Mouse (Mus musculus): ENCODE measurements around the gene Olfr318. TPM values are rescaled to one million over a fixed set of nuclear protein-coding genes. Genes with fewer than 3 reads are reported as not detected.

The Olfr318 gene
- polyA plus RNA-seq (2012; fragmentation: generic; extraction: Trizol) = not detected

DNA sequence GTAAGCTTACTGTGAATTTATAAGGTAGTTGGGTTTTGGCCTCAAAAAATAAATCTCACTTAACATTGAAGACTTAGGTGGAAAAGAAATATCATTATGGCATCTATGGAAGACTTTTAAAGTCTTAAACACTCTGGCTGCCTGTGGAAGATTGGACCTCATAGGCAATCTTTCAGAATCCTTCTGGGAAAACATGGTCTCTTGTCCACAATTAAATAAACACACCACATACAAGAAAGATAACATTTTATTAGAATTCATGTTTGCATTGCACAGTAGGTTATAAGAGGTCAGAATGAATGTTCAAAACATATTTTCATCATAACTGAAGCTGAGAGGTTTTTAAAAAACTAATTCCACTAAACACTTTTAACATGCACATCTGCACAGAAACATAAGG is at the start of gene Olfr318:
TSS of gene Olfr318 (minus strand) at position 101 of the 400 bp plus-strand sequence.

DNA sequence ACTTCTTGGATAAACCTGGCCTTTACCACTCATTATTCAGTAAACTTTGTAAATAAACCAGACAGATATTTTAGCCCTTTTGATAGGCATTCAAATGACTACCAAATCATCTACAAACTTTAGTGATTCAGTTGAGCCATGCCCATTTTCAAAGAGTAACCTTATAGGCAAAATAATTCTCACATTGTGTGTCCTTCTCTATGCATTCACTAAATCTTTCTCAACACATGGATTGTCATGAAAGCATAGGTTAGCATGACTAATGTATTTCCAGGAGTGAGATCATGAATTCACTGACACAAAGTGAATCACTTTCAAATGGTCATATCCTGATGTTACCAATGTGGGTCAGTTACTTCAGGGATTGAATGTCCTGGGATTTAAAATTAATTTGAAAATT is 49.1 kb upstream of the Olfr318 start, which contains the start of gene Olfr315:
TSS of gene Olfr315 (plus strand) at position 301 of the 400 bp plus-strand sequence.

GRCm38 (mm10) chr11:58752434-58752833 is 28.6 kb upstream of the Olfr318 start, which contains the start of gene Olfr316:
Olfr316 (plus strand) TSS chr11:58752734.

GRCm38 (mm10) chr11:58738792-58739262 is 15.0 kb upstream of the Olfr318 start, which contains the start of gene Olfr317:
Olfr317 (minus strand) TSS chr11:58739212.

GRCm38 (mm10) chr11:58698862-58699261 is 25.0 kb downstream of the Olfr318 start, which contains the start of gene Olfr319:
Olfr319 (plus strand) TSS chr11:58699162.

DNA sequence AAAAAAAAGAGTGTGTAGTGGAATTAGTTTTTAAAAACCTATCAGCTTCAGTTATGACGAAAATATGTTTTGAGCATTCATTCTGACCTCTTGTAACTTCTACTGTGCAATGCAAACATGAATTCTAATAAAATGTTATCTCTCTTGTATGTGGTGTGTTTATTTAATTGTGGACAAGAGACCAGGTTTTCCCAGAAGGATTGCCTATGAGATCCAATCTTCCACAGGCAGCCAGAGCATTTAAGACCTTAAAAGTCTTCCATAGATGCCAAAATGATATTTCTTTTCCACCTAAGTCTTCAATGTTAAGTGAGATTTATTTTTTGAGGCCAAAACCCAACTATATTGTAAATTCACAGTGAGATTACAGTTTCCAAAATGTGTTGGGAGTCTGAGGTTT is 43.0 kb downstream of the Olfr318 start, which contains the start of gene Olfr320:
TSS of gene Olfr320 (plus strand) at position 301 of the 400 bp plus-strand sequence.

Other genes starting within 250 kb of the Olfr318 start
- gene Olfr332, start 231.5 kb downstream of the Olfr318 start, polyA plus RNA-seq (2012; fragmentation: generic; extraction: Trizol) = not detected
- not detected for gene Olfr331, start 221.4 kb downstream of the Olfr318 start, polyA plus RNA-seq (2012; fragmentation: generic; extraction: Trizol)
- not detected for gene Olfr330, start 189.2 kb downstream of the Olfr318 start, polyA plus RNA-seq (2012; fragmentation: generic; extraction: Trizol)
- gene Olfr329-ps, start 177.6 kb downstream of the Olfr318 start, polyA plus RNA-seq (2012; fragmentation: generic; extraction: Trizol) = not detected
- gene Olfr328, start 168.4 kb downstream of the Olfr318 start, polyA plus RNA-seq (2012; fragmentation: generic; extraction: Trizol) = not detected
- not detected for gene Olfr224, start 153.5 kb downstream of the Olfr318 start, polyA plus RNA-seq (2012; fragmentation: generic; extraction: Trizol)
- not detected for gene Olfr325, start 146.3 kb downstream of the Olfr318 start, polyA plus RNA-seq (2012; fragmentation: generic; extraction: Trizol)
- not detected for gene Olfr324, start 128.9 kb downstream of the Olfr318 start, polyA plus RNA-seq (2012; fragmentation: generic; extraction: Trizol)
- not detected for gene 2210407C18Rik, start 107.9 kb downstream of the Olfr318 start, polyA plus RNA-seq (2012; fragmentation: generic; extraction: Trizol)
- gene Olfr323, start 93.5 kb downstream of the Olfr318 start, polyA plus RNA-seq (2012; fragmentation: generic; extraction: Trizol) = not detected
- not detected for gene Trim58, start 83.5 kb downstream of the Olfr318 start, polyA plus RNA-seq (2012; fragmentation: generic; extraction: Trizol)
- not detected for gene Olfr322, start 65.2 kb downstream of the Olfr318 start, polyA plus RNA-seq (2012; fragmentation: generic; extraction: Trizol)
- not detected for gene Olfr320, start 42.9 kb downstream of the Olfr318 start, polyA plus RNA-seq (2012; fragmentation: generic; extraction: Trizol)
- gene Olfr319, start 24.9 kb downstream of the Olfr318 start, polyA plus RNA-seq (2012; fragmentation: generic; extraction: Trizol) = not detected
- gene Olfr317, start 15.2 kb upstream of the Olfr318 start, polyA plus RNA-seq (2012; fragmentation: generic; extraction: Trizol) = not detected
- not detected for gene Olfr316, start 28.7 kb upstream of the Olfr318 start, polyA plus RNA-seq (2012; fragmentation: generic; extraction: Trizol)
- gene Olfr315, start 49.2 kb upstream of the Olfr318 start, polyA plus RNA-seq (2012; fragmentation: generic; extraction: Trizol) = not detected
- not detected for gene Olfr314, start 58.9 kb upstream of the Olfr318 start, polyA plus RNA-seq (2012; fragmentation: generic; extraction: Trizol)
- not detected for gene Fam183b, start 77.9 kb upstream of the Olfr318 start, polyA plus RNA-seq (2012; fragmentation: generic; extraction: Trizol)
- not detected for gene Olfr313, start 91.0 kb upstream of the Olfr318 start, polyA plus RNA-seq (2012; fragmentation: generic; extraction: Trizol)
- not detected for gene Olfr312, start 105.2 kb upstream of the Olfr318 start, polyA plus RNA-seq (2012; fragmentation: generic; extraction: Trizol)
- gene Olfr311, start 115.2 kb upstream of the Olfr318 start, polyA plus RNA-seq (2012; fragmentation: generic; extraction: Trizol) = not detected
- 1 to 10 TPM in 1 of 2 experiments, under 1 TPM in 1; 0.11 to 2.9 TPM for gene Gm12258, start 123.1 kb upstream of the Olfr318 start, polyA plus RNA-seq (2012; fragmentation: generic; extraction: Trizol)
- 1 to 10 TPM in 1 of 2 experiments, under 1 TPM in 1; 0.29 to 1.5 TPM for gene 2810021J22Rik, start 143.2 kb upstream of the Olfr318 start, polyA plus RNA-seq (2012; fragmentation: generic; extraction: Trizol)
- gene Zfp39, start 180.2 kb upstream of the Olfr318 start, polyA plus RNA-seq (2012; fragmentation: generic; extraction: Trizol) = 1 to 10 TPM in 1 of 2 experiments, under 1 TPM in 1; 0.09 to 1.9 TPM
- gene Btnl10, start 193.9 kb upstream of the Olfr318 start, polyA plus RNA-seq (2012; fragmentation: generic; extraction: Trizol) = not detected
- 100 to 1,000 TPM; 296 to 362 TPM for gene Rnf187, start 214.9 kb upstream of the Olfr318 start, polyA plus RNA-seq (2012; fragmentation: generic; extraction: Trizol)
- under 1 TPM; 0.05 to 0.38 TPM for gene Hist3h2ba, start 224.9 kb upstream of the Olfr318 start, polyA plus RNA-seq (2012; fragmentation: generic; extraction: Trizol)
- 10 to 100 TPM in 1 of 2 experiments, 1 to 10 TPM in 1; 3.7 to 31.0 TPM for gene Hist3h2a, start 230.7 kb upstream of the Olfr318 start, polyA plus RNA-seq (2012; fragmentation: generic; extraction: Trizol)
- under 1 TPM; 0.05 to 0.61 TPM for gene Trim17, start 230.7 kb upstream of the Olfr318 start, polyA plus RNA-seq (2012; fragmentation: generic; extraction: Trizol)